Mouse (Mus musculus): ENCODE results near the gene Prnd. TPM values are rescaled to one million over a fixed set of nuclear protein-coding genes. Genes with fewer than 3 reads are reported as not detected.

Gene Prnd
- total RNA-seq, 1 experiment, result 0.98 TPM

- no peaks in the 10 kb centered on the region for H3K36me3 ChIP-seq (ENCODE audit: control insufficient read depth, insufficient read depth, low read length, poor library complexity, severe bottlenecking)
- DNase-seq (ENCODE audit: low read depth, low spot score), result no peak
- no peaks in the 10 kb centered on the region for H3K9me3 ChIP-seq (ENCODE audit: control insufficient read depth, insufficient read depth, low read depth, low read length)
- no peak overlapping the region for H3K4me3 ChIP-seq (ENCODE audit: insufficient read depth in 1 of 2, low read depth in 1 of 2, low read length in 2 of 2, poor library complexity in 1 of 2, severe bottlenecking in 1 of 2)
- in situ Hi-C loops (cut with MboI; ENCODE audit: low sequenced_read_pairs in 2 of 2, unreplicated experiment in 2 of 2), result no loop called here
- H3K4me1 ChIP-seq (ENCODE audit: control insufficient read depth in 2 of 2, insufficient read depth in 2 of 2, low read length in 2 of 2, poor library complexity in 1 of 2), result peaks cover 3 to 4% of the 10 kb centered on the region in 2 experiments; a peak in 2 of 4 replicates
- no peak overlapping the region for H3K9ac ChIP-seq (ENCODE audit: insufficient read depth, low read depth, low read length, poor library complexity, severe bottlenecking)
- no peak overlapping the region for H3K27ac ChIP-seq (ENCODE audit: insufficient read depth, low read depth, low read length, poor library complexity, severe bottlenecking)
- TF ChIP-seq ZC3H11A (IDR thresholded peaks at IDR 0.05; ENCODE audit: borderline replicate concordance, low read depth, low read length) (no peak), CHD2 (IDR thresholded peaks at IDR 0.05; ENCODE audit: low read depth, low read length) (no peak), MAFK (IDR thresholded peaks at IDR 0.05; ENCODE audit: insufficient read depth, low read depth, low read length) (no peak), ZNF384 (IDR thresholded peaks at IDR 0.05; ENCODE audit: low read depth, low read length) (no peak), HCFC1 (IDR thresholded peaks at IDR 0.05; ENCODE audit: borderline replicate concordance, insufficient read depth, low read length) (no peak)
These were observed 44.9 kb upstream of the Prnd start for GRCm38 (mm10) chr2:131905776-131906175.

DNA sequence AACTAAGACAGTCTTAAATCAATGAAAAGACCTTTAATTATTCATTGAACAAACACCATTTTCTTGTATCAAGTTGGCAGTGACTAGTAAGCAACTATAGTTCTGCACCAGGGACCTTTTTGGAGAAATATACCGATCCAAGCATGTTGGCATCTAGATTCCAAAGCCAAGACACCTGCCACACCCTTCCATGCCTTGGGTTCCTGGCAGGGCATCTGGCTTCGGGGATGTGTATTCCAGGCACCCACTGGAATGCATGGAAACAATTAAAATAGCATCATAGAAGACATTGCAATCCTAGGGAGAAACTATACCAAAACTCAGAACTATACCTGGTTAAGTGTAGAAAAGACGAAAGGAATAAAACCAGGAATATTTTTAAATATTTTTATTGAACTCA lies 44.4 kb upstream of the Prnd start:
- H3K4me1 ChIP-seq (ENCODE audit: control insufficient read depth in 2 of 2, insufficient read depth in 2 of 2, low read length in 2 of 2, poor library complexity in 1 of 2), result peaks cover 3 to 4% of the 10 kb centered on the region in 2 experiments; a peak in 2 of 4 replicates
- DNase-seq (ENCODE audit: low read depth, low spot score), result no peak

GRCm38 (mm10) chr2:131906846-131907245 lies 43.8 kb upstream of the Prnd start:
- Histone ChIP-seq H3K27ac (ENCODE audit: insufficient read depth, low read depth, low read length, poor library complexity, severe bottlenecking) (no peak overlapping the region), H3K4me3 (ENCODE audit: insufficient read depth in 1 of 2, low read depth in 1 of 2, low read length in 2 of 2, poor library complexity in 1 of 2, severe bottlenecking in 1 of 2) (no peak overlapping the region), H3K9ac (ENCODE audit: insufficient read depth, low read depth, low read length, poor library complexity, severe bottlenecking) (no peak overlapping the region), H3K9me3 (ENCODE audit: control insufficient read depth, insufficient read depth, low read depth, low read length) (no peaks in the 10 kb centered on the region), H3K4me1 (ENCODE audit: control insufficient read depth in 2 of 2, insufficient read depth in 2 of 2, low read length in 2 of 2, poor library complexity in 1 of 2) (peaks cover 3 to 4% of the 10 kb centered on the region in 2 experiments; a peak in 2 of 4 replicates), H3K36me3 (ENCODE audit: control insufficient read depth, insufficient read depth, low read length, poor library complexity, severe bottlenecking) (no peaks in the 10 kb centered on the region)
- no peak for DNase-seq (ENCODE audit: low read depth, low spot score)
- in situ Hi-C loops (cut with MboI; ENCODE audit: low sequenced_read_pairs in 2 of 2, unreplicated experiment in 2 of 2), result no loop called here
- TF ChIP-seq CHD2 (IDR thresholded peaks at IDR 0.05; ENCODE audit: low read depth, low read length), result no peak
- TF ChIP-seq ZC3H11A (IDR thresholded peaks at IDR 0.05; ENCODE audit: borderline replicate concordance, low read depth, low read length), result no peak
- TF ChIP-seq HCFC1 (IDR thresholded peaks at IDR 0.05; ENCODE audit: borderline replicate concordance, insufficient read depth, low read length), result no peak
- no peak for TF ChIP-seq MAFK (IDR thresholded peaks at IDR 0.05; ENCODE audit: insufficient read depth, low read depth, low read length)
- TF ChIP-seq ZNF384 (IDR thresholded peaks at IDR 0.05; ENCODE audit: low read depth, low read length), result no peak

More for the DNA sequence above, 44.4 kb upstream of the Prnd start:
- H3K9ac ChIP-seq (ENCODE audit: insufficient read depth, low read depth, low read length, poor library complexity, severe bottlenecking), result no peak overlapping the region
- H3K36me3 ChIP-seq (ENCODE audit: control insufficient read depth, insufficient read depth, low read length, poor library complexity, severe bottlenecking), result no peaks in the 10 kb centered on the region
- in situ Hi-C loops (cut with MboI; ENCODE audit: low sequenced_read_pairs in 2 of 2, unreplicated experiment in 2 of 2), result no loop called here
- TF ChIP-seq ZNF384 (IDR thresholded peaks at IDR 0.05; ENCODE audit: low read depth, low read length) (no peak), ZC3H11A (IDR thresholded peaks at IDR 0.05; ENCODE audit: borderline replicate concordance, low read depth, low read length) (no peak), HCFC1 (IDR thresholded peaks at IDR 0.05; ENCODE audit: borderline replicate concordance, insufficient read depth, low read length) (no peak), MAFK (IDR thresholded peaks at IDR 0.05; ENCODE audit: insufficient read depth, low read depth, low read length) (no peak), CHD2 (IDR thresholded peaks at IDR 0.05; ENCODE audit: low read depth, low read length) (no peak)
- no peak overlapping the region for H3K27ac ChIP-seq (ENCODE audit: insufficient read depth, low read depth, low read length, poor library complexity, severe bottlenecking)
- no peak overlapping the region for H3K4me3 ChIP-seq (ENCODE audit: insufficient read depth in 1 of 2, low read depth in 1 of 2, low read length in 2 of 2, poor library complexity in 1 of 2, severe bottlenecking in 1 of 2)
- no peaks in the 10 kb centered on the region for H3K9me3 ChIP-seq (ENCODE audit: control insufficient read depth, insufficient read depth, low read depth, low read length)

- no peaks in the 10 kb centered on the region for H3K9me3 ChIP-seq (ENCODE audit: control insufficient read depth, insufficient read depth, low read depth, low read length)
- no peak overlapping the region for H3K4me3 ChIP-seq (ENCODE audit: insufficient read depth in 1 of 2, low read depth in 1 of 2, low read length in 2 of 2, poor library complexity in 1 of 2, severe bottlenecking in 1 of 2)
- in situ Hi-C loops (cut with MboI; ENCODE audit: low sequenced_read_pairs in 2 of 2, unreplicated experiment in 2 of 2), result no loop called here
- no peak for DNase-seq (ENCODE audit: low read depth, low spot score)
- no peak overlapping the region for H3K9ac ChIP-seq (ENCODE audit: insufficient read depth, low read depth, low read length, poor library complexity, severe bottlenecking)
- H3K27ac ChIP-seq (ENCODE audit: insufficient read depth, low read depth, low read length, poor library complexity, severe bottlenecking), result no peak overlapping the region
- H3K36me3 ChIP-seq (ENCODE audit: control insufficient read depth, insufficient read depth, low read length, poor library complexity, severe bottlenecking), result no peaks in the 10 kb centered on the region
- TF ChIP-seq HCFC1 (IDR thresholded peaks at IDR 0.05; ENCODE audit: borderline replicate concordance, insufficient read depth, low read length) (no peak), CHD2 (IDR thresholded peaks at IDR 0.05; ENCODE audit: low read depth, low read length) (no peak), ZC3H11A (IDR thresholded peaks at IDR 0.05; ENCODE audit: borderline replicate concordance, low read depth, low read length) (no peak), MAFK (IDR thresholded peaks at IDR 0.05; ENCODE audit: insufficient read depth, low read depth, low read length) (no peak), ZNF384 (IDR thresholded peaks at IDR 0.05; ENCODE audit: low read depth, low read length) (no peak)
- H3K4me1 ChIP-seq (ENCODE audit: control insufficient read depth in 2 of 2, insufficient read depth in 2 of 2, low read length in 2 of 2, poor library complexity in 1 of 2), result peaks cover 3 to 4% of the 10 kb centered on the region in 2 experiments; a peak in 2 of 4 replicates
These were observed 43.4 kb upstream of the Prnd start for GRCm38 (mm10) chr2:131907311-131907710.
